Mouse (Mus musculus): ENCODE results near the gene AU018091.

GRCm38 (mm10) chr7:3164381-3164780 is 4.6 kb downstream of the AU018091 start:
- no peak for TF ChIP-seq CTCF (IDR thresholded peaks at IDR 0.05; ENCODE audit: low read depth, low read length)
- no peak for TF ChIP-seq POLR2A (IDR thresholded peaks at IDR 0.05; ENCODE audit: extremely low read depth, insufficient read depth, low read length)

Measured in liver, adult 2 months (tissue).